Mouse (Mus musculus): ENCODE results near the gene Wdr35.
"Not testable (repeated sequence)": the region's sequence is repeated elsewhere in the genome, so short reads cannot be mapped to it uniquely, and the experiment has no call there.

Gene Wdr35

GRCm38 (mm10) chr12:8973820-8974465 is at the start of gene Wdr35:
TSS of gene Wdr35 (plus strand) at chr12:8973892.
- DNase-seq (ENCODE audit: low read depth, low spot score), result peak; percentile 78

GRCm38 (mm10) chr12:8927652-8928051 is 46.0 kb upstream of the Wdr35 start:
- no peak for DNase-seq (ENCODE audit: low read depth, low spot score)

GRCm38 (mm10) chr12:8928766-8929165 is 44.9 kb upstream of the Wdr35 start:
- DNase-seq (ENCODE audit: low read depth, low spot score), result no peak

GRCm38 (mm10) chr12:8931083-8931482 is 42.6 kb upstream of the Wdr35 start:
- no peak for DNase-seq (ENCODE audit: low read depth, low spot score)

- DNase-seq (ENCODE audit: low read depth, low spot score), result no peak
Measured at GRCm38 (mm10) chr12:8935349-8935748, 38.3 kb upstream of the Wdr35 start.

GRCm38 (mm10) chr12:8936210-8936609 is 37.5 kb upstream of the Wdr35 start:
- not testable (repeated sequence) for DNase-seq (ENCODE audit: low read depth, low spot score)

GRCm38 (mm10) chr12:8939490-8939889 is 34.2 kb upstream of the Wdr35 start:
- no peak for DNase-seq (ENCODE audit: low read depth, low spot score)

- no peak for DNase-seq (ENCODE audit: low read depth, low spot score)
Measured at GRCm38 (mm10) chr12:8940011-8941005, 33.4 kb upstream of the Wdr35 start.

- DNase-seq (ENCODE audit: low read depth, low spot score), result no peak
Measured at GRCm38 (mm10) chr12:8941131-8941615, 32.5 kb upstream of the Wdr35 start.

- DNase-seq (ENCODE audit: low read depth, low spot score), result no peak
Measured at GRCm38 (mm10) chr12:8941699-8942392, 31.8 kb upstream of the Wdr35 start.

- no peak for DNase-seq (ENCODE audit: low read depth, low spot score)
Measured at GRCm38 (mm10) chr12:8947163-8947562, 26.5 kb upstream of the Wdr35 start.

GRCm38 (mm10) chr12:8947714-8948464 is 25.8 kb upstream of the Wdr35 start, which contains the start of gene Matn3:
TSS of gene Matn3 (plus strand) at chr12:8947929.
- DNase-seq (ENCODE audit: low read depth, low spot score), result no peak

GRCm38 (mm10) chr12:8953136-8953535 is 20.6 kb upstream of the Wdr35 start:
- no peak for DNase-seq (ENCODE audit: low read depth, low spot score)

GRCm38 (mm10) chr12:8954161-8954561 is 19.5 kb upstream of the Wdr35 start:
- DNase-seq (ENCODE audit: low read depth, low spot score), result no peak

- no peak for DNase-seq (ENCODE audit: low read depth, low spot score)
Measured at GRCm38 (mm10) chr12:8961607-8962316, 11.9 kb upstream of the Wdr35 start.

- no peak for DNase-seq (ENCODE audit: low read depth, low spot score)
Measured at GRCm38 (mm10) chr12:8969828-8970227, 3.9 kb upstream of the Wdr35 start.

- DNase-seq (ENCODE audit: low read depth, low spot score), result no peak
Measured at GRCm38 (mm10) chr12:8975076-8975475, 1.4 kb downstream of the Wdr35 start.

- DNase-seq (ENCODE audit: low read depth, low spot score), result no peak
Measured at GRCm38 (mm10) chr12:8993231-8993630, 19.5 kb downstream of the Wdr35 start.

GRCm38 (mm10) chr12:8998318-8998717 is 24.6 kb downstream of the Wdr35 start:
- DNase-seq (ENCODE audit: low read depth, low spot score), result no peak

- peak; percentile 74 for DNase-seq (ENCODE audit: low read depth, low spot score)
Measured at GRCm38 (mm10) chr12:9002038-9002648, 28.5 kb downstream of the Wdr35 start.

All from telencephalon, adult 2 months (tissue).